Mouse (Mus musculus) right cerebral cortex, postnatal 36 days (tissue): Measurements from ENCODE around the gene Gm10031.
A peak's percentile ranks its signal among the peaks of the same experiment; 100 is the strongest.
"Not testable (repeated sequence)": the region's sequence is repeated elsewhere in the genome, so short reads cannot be mapped to it uniquely, and the experiment has no call there.

ENCODE experiments used
- DNase-seq, 2 experiments: peaks; one replicate each; pipeline ENCODE4 v3.0.0; 2022; ENCODE audit warnings: low spot score in 2 of 2, mixed read lengths in 1 of 2

Gene Gm10031

DNA sequence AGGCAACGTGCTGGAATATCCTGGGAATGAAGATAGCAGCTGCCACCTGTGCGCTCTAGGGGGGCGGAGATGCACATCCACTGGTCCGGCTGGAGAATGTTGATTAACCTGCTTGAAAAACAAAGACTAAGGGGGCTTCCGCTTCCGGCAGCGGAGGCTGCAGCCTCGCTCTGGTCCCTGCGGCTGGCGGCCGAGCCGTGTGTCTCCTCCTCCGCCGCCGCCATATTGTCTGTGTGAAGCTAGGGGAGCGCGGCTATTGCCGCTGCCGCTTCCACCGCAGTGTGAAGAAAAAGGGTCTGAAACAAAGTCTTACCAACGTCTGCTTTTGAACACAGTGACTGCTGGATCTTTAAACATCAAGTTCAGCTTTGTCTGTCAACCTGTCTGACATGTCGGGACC is at the start of gene Gm10031:
TSS of gene Gm10031 (plus strand) at position 171 of the 400 bp plus-strand sequence.
- not testable (repeated sequence) for DNase-seq

DNA sequence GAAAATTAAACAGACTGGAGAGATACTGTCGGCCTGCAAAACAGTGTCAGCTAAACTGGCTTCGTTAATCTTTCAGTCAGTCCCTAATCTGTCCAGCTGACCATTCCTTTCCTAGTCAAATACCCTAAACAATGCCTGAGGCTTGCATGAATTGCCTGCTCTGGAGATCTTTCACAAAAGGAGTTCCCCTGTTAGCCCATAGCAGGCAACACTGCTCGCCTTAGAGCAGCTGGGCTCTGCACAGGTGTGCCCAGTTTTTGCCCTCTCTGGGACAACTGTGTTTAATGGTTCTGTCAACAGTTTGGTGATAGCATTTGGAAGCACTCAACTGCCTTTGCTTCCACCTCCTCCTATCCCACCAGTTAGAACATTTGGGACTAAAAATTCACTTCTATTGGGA is 49.0 kb upstream of the Gm10031 start:
- no peak for DNase-seq

DNA sequence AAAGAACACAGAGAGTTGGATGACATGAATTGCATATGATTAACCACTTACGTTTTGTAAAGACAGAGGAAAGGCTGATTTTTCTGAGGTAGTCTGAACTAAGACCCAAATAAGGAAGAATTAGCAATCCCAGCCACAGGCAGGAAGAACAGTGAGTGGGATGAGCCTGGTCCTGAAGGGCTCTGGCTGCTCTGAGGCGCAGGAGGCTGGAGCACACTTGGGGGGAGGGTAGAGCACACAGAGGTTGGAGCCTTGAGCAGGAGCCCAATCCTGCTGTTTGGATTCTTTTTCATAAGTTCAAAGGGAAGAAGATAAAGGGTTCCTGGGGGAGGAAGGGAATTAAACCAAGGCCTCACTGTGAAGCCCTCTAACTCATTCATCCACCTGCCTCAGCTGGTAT is 47.8 kb upstream of the Gm10031 start:
- DNase-seq = no peak

DNA sequence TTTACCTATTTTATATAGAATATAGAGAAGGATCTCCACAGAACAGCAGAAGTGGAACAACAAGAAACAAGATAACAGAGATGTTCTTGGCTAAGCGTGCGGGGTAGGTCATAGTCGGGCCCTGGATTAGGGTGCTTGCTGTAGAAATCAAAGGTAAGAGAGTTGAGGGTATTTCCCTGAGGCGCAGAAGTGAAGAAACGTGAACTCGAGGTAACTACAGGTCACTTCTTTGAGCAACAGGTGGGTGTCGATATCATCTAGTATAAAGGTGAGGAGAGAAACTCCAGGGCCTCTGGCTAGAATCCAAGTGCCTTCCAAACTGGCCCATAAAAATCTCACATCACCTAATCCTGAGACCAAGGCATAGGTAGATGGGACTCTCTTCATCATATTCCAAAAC is 47.3 kb upstream of the Gm10031 start:
- no peak for DNase-seq

DNA sequence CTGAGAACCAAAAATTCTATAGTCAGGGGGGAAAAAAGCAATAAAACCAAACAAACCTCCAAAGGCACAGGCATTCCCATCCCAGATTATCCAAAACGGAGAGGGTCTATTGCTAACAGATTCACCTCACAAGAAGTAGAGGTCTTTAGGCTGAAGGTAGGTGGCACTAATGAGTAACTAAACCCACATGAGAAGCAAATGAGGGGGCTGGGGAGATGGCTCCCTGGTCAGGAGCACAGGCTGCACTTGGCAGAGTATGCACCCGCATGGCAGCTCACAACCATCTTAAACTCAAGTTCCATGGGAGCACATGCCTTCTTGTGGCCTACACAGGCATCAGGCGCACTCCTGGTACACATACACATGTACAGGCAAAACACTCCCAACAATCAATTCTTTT is 42.0 kb upstream of the Gm10031 start:
- no peak for DNase-seq

DNA sequence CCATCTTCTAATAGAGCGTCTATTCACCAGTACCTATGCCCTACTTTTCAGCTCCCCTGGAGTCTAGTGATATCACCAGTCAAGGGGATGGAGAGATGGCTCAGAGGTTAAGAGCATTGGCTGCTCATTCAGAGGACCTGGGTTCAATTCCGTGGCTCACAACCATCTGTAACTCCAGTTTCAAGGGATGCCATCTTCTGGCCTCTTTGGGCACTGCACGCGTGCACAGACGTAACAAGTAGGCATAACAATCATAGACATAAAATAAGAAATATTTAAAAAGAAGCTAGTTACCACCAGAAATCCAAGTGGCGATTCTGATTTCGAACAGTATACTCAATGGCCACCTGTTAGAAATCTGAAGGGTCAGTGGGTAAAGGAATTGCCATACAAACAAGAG is 36.3 kb upstream of the Gm10031 start:
- no peak for DNase-seq

DNA sequence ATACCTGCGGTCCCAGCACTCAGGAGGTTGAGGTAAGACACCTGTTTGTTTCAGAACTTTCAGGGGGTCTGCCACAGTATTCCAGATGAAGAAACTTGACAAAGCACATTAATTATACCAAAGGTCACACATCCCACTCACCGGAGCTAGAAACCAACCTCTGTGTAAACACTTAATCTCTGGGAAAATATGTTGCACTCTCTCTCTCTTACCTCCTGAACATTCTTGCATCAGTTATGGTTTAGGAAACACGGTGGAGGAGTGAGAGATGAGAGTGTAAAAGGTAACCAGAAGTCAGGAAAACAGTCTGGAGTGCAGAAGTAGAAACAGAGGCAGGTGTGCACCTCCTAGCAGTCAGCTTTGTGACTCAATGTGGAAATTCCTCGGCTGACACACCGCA is 35.8 kb upstream of the Gm10031 start:
- no peak for DNase-seq

DNA sequence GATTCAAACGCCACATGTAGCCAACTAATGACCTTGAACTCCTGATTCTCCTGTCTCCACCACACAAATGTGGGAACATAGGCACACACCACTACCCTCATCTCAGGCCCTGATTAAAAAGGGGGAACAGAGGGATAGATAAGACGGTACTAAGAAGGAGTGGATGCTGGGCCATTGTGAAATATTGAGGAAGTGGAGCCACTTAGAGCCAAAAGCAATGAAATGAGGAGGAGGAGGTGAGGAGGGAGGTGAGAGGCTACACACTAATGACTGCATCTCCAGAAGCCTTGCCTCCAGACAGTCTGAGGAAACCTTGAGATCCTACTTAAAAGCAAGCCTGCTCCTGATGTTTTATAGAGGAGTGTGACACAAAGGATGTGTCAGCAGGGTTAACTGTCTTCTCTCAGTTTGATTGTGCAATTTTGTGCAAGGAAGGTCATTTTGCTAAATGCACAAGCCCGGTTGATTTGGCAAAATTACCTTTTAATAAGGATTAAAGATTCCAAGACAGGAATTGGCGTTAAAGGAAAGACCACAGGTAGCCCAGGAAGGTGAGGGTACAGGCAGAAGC is 32.5 kb upstream of the Gm10031 start:
- DNase-seq = no peak

DNA sequence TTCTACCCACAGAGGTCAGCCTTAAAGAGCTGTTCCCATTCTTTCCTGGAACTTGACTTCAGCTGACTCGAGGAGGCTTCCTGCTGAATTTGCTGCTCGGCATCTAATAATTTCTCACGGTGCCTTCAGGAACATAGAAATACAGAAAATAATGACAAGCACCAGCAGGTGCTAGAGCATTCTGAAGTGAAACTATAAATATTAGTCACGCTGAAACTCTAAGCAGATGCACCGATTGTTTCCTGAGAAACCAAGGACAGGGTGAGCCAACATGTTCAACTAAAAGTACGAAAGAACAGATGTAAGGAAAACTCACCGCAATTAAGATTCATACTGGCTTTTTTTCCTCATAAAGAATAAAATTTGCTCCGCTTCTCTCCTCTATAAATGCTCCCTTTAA is 28.8 kb upstream of the Gm10031 start:
- peak in 1 of 2 experiments; percentile 1 for DNase-seq

DNA sequence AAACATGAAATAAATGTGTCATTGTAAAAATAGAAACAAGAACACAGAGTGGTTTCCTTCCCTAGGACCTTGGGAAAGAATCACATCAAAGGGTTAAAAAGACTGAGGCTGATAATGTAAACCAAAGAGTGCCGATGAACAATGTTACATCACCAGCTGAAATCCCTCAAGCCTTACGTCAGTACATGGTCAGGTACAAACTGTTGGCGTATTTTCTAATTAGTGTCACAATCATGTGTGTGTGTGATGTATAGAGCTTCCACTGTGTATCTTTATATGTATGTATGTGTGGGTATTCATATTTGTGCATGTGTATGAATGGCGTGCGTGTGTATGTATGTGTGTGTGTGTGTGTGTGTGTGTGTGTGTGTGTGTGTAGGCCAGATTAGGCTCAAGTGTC is 26.9 kb upstream of the Gm10031 start:
- no peak for DNase-seq

DNA sequence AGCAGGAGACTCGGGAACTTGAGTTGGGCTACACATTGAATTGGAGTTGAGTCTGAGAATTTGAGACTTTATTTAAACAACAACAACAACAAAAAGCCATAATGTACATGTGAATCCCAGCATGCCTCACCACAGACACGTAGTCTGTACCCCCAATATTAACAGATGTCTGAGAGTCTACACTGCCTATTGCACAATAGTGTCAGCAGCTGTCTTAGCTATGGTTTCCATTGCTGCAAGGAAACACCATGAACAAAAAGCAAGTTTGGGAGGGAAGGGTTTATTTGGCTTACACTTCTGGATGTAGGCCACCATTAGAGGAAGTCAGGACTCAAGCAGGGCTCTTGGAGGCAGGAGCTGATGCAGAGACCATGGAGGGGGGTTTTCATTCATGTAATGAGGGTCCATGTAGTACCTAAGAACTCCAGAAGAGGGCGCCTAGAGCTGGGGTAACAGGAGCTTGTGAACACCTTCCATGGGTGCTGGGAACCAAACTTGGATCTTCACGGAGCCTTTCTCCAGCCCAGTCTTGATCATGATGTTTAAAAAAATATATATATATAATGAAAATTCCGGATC is 18.8 kb upstream of the Gm10031 start:
- DNase-seq = no peak

DNA sequence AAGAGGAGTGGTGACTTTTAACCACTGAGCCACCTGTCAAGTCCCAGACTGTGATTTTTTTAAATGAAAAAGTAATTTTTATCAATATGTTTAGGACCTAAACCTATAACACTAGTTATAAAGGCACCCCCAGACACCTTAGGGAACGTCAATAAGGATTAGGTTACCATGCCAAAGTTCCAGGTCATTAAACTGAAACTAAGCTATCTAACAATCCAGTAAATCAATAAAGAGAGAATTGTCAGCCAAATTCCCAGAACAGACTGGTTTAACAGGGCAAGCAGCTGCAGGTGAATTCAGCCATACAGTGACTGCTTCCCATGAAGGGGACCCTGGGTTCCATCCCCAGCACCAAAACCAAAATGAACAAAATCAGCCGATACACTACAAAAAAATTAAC is 17.9 kb upstream of the Gm10031 start:
- no peak for DNase-seq

DNA sequence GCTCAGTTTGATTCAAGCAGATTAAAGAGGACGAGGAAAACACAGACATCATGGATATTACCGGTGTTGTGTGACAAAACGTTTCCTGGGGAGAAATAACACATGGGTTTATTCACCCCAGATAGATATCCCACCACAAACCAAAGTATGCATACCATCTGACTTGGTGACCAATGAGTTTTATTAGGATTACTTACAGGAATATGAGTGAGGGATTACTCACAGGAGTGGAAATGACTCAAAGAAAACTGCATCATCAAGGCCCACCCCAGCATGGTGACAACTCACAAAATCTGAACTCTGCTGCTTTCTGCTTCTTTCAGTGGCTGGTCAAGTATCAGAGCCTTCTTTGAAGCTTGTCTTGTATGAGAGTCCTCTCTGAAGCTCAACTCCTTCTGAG is 16.1 kb upstream of the Gm10031 start:
- no peak for DNase-seq

DNA sequence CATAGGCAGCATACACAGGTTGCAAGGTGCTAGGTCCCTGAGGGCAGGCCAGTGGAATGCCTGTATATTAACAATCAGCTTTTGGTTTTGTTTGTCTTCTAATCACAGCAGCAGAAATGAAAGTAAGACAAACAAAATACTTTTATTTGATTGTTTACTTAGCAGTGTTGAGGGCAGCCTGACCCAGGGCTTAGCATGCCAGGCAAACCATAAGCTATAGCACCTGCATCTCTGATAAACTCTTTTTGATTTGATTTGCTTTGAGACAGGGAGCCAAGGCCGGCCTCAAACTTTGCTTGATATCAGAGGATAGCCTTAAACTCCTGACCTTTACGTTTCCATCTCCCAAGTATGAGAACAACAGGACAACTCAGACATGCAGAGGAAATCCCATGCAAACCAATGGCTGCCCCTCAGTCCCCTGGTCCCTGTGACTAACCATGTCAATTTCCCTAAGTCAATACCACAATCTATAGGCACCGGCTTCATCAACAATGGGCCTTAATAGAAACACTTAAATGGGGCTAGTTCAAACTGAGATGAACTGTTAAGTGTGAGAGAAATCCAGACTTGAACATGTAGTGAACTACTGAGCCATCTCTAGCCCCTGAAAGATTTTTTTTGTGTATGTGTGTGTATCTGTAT is 3.6 kb upstream of the Gm10031 start:
- DNase-seq = no peak

DNA sequence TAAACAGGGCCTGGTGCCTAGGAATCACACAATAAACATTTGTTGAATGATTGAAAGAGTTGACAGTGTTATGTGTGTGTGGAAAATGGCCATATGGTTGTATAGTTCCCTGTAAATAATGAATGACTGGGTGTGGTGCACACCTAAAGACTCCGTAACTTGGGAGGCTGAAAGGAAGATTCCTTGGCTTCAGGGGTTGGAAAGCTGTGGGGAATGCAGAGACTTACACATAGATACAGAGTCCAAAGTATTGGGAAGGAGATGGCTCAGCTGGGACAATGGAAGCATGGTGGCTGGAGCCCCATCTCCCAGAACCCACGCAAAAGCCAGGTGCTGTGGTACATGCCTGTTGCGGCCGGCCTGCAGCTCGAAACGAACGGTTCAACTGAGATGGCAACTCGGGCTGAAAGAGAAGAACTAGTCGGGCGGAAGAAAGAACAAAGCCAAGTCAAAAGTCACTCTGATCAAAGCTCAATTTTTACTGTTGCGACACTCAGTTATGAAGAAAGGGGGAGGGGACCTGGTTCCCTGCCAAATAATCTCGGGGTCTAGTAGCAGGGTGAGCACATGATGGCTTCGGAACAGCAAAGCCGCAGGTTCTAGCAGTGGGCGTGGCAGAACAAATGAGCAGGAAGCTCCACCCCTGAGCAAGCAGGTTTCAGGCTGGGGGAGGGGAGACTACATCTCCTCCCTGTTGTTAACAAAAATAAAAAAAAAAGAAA is 1.9 kb upstream of the Gm10031 start:
- no peak for DNase-seq

DNA sequence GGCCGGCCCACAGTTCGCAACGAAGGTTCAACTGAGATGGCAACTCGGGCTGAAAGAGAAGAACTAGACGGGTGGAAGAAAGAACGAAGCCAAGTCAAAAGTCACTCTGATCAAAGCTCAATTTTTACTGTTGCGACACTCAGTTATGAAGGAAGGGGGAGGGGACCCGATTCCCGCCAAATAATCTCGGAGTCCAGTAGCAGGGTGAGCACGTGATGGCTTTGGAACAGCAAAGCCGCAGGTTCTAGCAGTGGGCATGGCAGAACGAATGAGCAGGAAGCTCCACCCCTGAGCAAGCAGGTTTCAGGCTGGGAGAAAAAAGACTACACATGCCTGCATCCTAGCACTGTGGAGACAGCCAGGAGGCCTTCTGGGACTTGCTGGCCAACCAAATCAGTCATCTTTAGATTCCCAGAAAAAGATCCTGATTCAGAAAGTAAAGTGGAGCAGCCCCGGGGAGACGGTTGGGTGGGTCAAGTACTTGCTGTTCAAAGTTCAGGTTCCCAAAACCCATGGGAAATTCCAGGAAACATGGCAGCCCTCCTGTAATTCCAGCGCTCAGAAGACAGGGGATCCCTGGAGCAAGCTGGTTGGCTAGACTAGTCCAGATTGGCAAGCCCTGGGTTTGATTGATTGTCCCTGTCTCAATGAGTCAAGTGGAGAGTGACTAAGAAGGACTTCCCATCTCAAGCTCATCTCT is 8.8 kb downstream of the Gm10031 start:
- DNase-seq = not testable (repeated sequence)

DNA sequence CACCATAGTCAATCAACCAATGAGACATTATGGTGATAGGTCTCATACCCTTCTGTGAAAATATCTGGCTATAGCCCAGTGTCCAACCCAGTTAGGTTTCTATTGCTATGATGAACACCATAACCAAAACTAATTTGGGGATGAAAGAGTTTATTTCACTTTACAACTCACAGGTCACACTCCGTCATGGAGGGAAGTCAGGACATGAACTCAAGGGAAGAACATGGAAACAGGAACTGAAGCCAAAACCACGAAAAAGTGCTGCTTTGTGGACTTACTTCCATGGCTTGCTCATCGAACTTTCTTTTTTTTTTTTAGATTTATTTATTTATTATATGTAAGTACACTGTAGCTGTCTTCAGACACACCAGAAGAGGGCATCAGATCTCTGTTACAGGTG is 9.7 kb downstream of the Gm10031 start:
- DNase-seq = no peak

DNA sequence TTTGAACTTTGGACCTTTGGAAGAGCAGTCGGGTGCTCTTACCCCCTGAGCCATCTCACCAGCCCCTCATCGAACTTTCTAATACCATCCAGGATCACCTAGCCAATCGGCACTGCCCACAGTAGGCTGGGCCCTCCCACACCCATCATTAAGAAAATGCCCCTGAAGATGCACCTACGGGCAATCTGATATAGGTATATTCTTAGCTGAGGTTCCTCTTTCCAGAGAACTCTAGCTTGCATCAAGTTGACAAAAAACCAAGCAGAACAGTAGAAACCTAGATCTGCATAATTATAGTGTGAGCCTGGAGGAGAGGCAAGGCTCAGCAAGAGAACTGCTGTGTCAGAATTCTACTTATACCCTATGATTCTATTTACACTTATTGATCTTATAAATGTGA is 10.1 kb downstream of the Gm10031 start:
- no peak for DNase-seq

DNA sequence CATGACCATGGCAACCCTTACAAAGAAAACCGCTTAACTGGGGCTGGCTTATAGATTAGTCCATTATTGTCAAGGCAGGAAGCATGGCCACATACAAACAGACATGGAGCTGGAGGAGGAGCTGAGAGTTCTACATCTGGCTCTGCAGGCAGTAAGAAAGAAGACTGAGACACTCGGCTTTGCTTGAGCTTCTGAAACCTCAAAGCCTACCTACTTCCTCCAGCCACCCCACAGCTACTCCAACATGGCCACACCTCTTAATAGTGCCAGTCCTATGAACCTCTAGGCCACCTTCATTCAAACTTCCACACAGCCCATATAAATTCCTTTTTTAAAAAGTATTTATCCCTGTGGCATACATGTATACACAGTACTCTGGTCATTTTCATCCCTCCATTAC is 13.2 kb downstream of the Gm10031 start:
- DNase-seq = no peak

DNA sequence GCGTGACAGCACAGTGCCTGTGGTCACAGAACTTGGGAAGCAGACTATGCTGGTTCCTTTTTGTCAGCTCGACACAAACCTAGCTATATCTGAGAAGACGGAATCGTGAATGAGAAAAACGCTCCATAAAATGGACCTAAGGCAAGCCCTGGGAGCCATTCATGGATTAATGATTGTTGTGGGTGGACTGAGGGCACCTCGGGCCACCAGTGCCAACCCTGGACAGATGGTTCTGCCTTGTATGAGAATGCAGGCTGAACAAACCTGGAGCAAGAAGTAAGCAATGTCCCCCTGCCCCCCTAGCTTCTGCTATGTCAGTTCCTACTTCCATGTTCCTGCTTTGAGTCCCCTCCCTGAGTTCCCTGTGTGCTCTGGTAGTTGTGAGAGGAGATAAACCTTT is 13.9 kb downstream of the Gm10031 start:
- no peak for DNase-seq

DNA sequence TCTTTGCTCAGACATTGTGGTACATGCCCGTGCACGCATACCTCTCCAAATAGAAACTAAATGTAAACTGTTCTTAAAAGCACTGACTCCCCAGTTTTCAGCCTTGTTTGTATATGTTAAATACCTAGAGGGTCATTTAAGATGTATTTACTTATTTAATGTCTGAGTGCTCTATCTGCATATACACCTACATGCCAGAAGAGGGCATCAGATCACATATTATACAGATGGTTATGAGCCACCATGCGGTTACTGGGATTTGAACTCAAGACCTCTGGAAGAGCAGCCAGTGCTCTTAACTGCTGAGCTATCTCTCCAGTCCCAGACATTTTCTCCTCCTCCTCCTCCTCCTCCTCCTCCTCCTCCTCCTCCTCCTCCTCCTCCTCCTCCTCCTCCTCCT is 14.6 kb downstream of the Gm10031 start:
- no peak for DNase-seq

DNA sequence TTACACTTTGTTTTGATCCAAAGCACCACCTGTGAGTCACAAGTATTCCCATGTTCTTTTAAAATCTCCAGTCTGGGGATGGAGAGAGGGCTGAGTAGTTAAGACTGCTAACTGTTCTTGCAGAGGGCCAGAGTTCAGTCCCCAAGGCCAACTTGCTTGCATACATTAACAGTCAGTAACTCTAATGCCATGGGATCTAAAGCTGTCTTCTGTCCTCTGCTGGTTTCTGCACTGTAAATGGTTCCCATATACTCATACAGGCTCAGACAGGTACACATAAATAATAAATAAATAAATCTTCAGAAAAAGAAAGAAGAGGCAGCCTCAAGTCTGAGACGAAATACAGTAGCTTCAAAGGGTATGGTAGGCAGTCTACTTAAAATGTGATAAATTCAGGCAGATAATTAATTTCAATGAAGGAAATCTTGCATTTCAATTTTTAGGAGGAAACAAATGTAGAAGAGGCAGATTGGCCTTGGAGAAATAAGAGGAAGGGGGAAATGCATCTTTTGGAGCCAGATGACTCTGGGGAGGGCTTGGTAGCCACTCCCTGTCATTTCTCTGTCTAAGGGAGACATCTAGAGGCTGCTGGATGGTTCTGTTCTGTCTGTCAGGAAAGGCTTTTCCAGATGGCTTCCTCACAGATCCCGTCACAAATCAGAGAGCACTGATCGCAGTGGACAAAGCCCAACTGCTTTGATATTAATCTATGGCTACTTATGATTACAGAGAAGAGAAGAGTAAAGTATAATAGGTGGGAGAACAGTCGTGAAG is 16.2 kb downstream of the Gm10031 start:
- no peak for DNase-seq
